Mouse (Mus musculus) ovary, adult 18-20 months (tissue): ENCODE results near the gene Flii.
A peak's percentile ranks its signal among the peaks of the same experiment; 100 is the strongest.

Experiments
- DNase-seq: peaks from one replicate; pipeline ENCODE4 v3.0.0; 2022; ENCODE audit warnings: low spot score, mixed read lengths

Gene Flii

DNA sequence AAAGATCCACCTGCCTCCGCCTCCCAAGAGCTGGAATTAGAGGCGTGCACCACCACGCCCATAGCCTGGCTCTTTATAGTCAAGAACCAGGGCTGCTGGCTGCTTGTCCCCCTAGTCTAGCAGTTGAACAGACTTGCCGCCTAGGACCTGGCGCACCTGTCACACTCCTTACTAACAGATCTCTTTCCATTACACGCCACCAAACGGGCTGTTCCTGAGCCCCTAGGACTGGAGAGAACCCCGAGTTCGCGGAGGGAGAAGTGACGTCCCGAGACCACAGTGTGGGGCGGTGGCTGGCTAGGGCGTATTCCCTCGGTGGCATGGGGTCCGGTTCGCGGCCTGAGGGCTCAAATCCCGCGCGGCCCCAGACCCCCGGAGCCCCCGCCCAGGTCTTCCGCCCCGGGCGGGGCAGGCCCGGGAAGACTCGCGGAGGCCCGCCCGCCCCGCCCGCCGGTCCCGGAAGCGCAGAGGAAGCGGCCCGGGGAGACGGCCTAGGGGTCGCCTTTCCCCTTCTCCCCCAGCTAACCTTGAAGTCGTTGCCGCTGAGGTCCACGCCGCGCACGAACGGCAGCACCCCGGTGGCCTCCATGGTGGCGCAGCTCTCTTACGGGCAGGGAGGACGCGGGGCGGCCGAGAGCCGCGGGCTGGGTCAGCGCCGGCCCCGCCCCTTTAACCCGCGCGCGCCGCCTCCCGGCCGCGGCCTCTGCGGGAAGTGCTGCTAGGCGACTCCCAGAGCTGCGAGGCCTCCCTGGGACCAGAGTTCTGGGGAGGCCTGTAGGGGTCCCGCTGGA, at the start of gene Flii:
Flii (minus strand) TSS at position 663 of the 791 bp plus-strand sequence.
- peak; percentile 64 for DNase-seq

DNA sequence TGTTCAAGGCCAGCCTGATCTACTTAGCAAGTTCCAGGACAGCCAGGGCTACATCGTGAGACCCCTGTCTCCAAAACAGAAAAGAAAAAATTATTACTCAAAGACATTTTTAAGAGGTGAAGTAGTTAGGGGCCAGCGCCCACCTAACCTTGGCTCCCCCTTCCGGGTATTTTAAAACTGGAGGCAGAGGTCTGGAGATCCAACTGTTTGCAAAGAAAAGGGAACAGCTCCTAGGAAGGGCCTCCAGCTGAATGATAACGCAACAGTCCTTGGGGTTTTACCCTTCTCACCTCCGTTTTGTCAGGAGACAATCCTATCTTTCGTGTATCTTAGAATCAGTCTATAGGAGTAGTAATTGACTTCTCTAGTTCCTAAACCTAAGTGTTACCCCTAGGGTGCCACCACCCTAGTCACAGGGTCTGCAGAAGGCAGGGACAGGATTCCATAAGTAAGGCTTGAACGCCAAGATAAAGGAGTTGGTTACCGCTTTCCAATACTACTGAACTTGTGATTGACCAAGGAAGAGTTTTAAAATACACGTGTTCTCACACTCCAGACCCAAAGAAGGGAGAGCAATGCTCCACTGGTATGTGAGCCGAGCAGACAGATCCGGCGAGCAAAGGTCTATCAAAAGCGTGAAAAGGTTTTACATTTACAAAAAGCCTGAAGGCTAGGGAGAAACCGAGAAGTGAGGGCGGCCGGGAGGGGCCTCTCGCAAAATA, 49.2 kb upstream of the Flii start:
- no peak for DNase-seq

- DNase-seq = no peak
These were observed 48.5 kb upstream of the Flii start for GRCm38 (mm10) chr11:60775578-60775977.

DNA sequence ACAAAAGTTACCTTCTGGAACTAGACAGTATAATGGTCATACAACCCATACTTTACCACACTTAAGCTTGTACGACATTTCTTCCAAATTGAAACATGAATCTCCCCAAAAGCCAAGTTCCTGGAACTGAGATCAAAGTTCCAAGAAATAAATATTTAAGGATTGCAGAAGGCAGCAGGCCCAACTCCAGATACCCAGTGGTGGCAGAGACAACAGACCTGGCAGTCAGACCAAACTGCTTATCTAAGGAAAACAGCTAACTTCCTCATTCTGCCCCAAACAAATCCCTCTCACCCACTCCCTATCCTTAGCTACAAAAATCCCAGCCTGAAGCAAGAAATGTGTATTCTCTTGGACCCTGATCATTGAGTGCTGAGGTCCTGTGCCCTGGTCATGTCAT, 47.8 kb upstream of the Flii start:
- DNase-seq = no peak

DNA sequence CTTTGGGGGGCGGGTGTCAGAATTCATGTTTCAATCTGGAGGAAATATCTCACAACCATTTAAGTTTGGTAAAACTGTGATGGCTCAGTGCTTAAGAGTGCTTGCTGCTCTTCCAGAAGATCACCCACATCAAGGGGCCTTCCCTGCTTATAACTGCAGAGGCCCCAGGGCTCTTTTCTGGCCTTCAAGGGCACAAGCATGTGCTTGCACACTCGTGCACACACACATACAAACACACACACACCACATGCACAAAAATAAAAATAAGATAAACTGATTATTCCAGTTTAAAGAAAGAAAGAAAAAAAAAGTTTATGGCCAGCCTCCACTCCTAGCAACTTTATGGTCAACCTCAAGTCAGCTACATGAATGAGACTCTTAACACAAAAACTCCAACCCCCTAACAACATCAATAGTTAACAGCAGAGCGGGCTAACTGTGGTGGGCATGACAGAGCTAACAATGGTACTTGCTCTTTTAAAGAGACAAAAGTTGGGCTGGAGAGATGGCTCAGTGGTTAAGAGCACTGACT, 47.2 kb upstream of the Flii start:
- DNase-seq = no peak

DNA sequence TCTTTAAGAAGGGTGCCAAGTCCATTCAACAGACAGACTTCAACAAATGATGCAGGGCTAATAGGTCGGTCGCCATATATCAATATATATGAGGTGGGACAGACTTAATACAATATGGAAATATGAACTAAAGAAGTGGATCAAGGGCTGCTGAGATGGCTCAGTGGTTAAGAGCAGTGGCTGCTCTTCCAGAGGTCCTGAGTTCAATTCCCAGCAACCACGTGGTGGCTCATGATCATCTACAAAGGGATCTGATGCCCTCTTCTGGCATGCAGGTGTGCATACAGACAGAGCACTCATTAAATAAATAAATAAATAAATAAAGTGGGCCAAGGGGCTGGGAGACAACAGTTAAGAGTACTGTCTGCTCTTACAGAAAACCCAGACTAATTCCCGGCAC, 45.1 kb upstream of the Flii start:
- DNase-seq = no peak

DNA sequence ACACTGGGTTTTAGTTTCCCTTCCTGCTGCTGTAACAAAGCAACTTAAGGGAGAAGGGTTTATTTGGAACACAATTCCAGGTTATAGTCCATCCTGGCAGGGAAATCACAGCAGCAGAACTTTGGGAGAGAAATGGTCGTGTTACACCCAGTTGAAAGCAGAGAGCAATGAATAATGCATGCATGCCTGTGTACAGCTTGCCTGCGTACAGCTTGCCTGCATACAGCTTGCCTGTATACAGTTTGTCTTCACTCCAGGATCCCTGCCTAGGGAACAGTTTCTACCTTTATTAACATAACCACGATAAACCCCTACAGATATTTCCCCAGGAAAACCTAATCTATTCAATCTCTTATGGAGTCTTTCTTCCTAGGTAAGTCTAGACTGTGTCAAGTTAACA, 43.7 kb upstream of the Flii start:
- DNase-seq = no peak

GRCm38 (mm10) chr11:60769322-60769721, 42.3 kb upstream of the Flii start:
- no peak for DNase-seq

- DNase-seq = no peak
These were observed 39.9 kb upstream of the Flii start for GRCm38 (mm10) chr11:60766969-60767368.

DNA sequence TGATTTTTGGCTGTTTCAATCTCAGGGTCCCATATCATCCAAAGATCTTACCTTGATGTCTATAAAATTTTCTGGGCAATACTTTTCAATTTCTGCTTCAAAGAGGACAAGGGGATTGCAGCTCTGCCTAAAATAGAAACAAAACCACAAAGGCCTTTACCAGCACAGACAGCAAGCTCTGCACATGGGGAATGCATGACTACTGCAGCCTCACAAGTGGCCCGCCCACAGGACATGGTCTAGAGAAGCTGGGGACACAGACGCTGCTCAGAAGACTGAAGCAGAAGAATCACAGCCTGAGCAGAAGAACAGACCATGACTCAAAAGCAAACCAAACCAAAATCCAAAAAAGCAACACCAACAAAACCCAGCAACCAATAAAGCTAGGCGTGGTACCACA, 34.6 kb upstream of the Flii start:
- no peak for DNase-seq

- DNase-seq = no peak
These were observed 28.5 kb upstream of the Flii start for GRCm38 (mm10) chr11:60755570-60755969.

GRCm38 (mm10) chr11:60740321-60740720, 13.3 kb upstream of the Flii start:
- DNase-seq = no peak

GRCm38 (mm10) chr11:60737450-60737849, 10.4 kb upstream of the Flii start:
- no peak for DNase-seq

GRCm38 (mm10) chr11:60736491-60736890, 9.4 kb upstream of the Flii start:
- DNase-seq = no peak

DNA sequence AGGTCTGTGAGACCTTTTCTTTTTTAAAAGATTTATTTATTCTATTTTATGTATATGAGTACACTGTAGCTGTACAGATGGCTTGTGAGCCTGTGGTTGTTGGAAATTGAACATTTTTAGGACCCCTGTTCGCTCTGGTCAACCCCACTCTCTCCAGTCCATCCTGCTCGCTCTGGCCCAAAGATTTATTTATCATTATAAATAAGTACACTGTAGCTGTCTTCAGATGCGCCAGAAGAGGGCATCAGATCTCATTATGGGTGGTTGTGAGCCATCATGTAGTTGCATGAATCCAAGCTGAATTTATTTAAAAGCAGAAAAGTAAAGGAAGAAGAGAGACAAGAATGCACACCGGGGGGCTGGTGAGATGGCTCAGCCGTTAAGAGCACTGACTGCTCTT, 8.1 kb upstream of the Flii start:
- DNase-seq = no peak

- DNase-seq = no peak
These were observed 7.1 kb upstream of the Flii start for GRCm38 (mm10) chr11:60734206-60734605.

- DNase-seq = no peak
These were observed 4.2 kb upstream of the Flii start for GRCm38 (mm10) chr11:60731251-60731650.

- DNase-seq = no peak
These were observed 3.1 kb upstream of the Flii start for GRCm38 (mm10) chr11:60730169-60730568.

DNA sequence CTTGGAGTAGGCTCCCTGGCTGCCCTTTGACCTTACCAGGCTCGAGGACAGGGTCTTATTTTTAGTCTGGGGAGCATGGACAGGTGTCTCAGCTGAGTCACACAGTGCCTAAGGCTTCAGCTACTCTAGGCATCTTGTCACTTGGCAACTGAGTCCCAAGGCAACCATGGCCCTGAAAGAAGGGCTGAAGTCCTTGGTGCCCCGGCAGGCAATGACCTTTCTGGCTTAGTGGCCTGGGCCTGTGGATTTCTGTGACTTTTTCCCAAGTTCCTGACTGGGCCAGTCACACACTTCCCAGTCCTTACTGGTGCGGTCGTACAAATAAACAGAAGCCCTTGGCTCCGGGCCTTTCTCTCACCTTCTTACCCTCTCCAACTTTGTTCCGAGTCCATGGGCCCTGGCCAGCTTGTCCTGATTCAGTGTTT, 2.2 kb upstream of the Flii start:
- no peak for DNase-seq

GRCm38 (mm10) chr11:60728260-60728761, 1.2 kb upstream of the Flii start, which contains the start of gene Mief2:
TSS of gene Mief2 (plus strand) at chr11:60728398.
- DNase-seq = peak; percentile 91

- DNase-seq = no peak
These were observed 503 bp upstream of the Flii start for GRCm38 (mm10) chr11:60727392-60728140.

- DNase-seq = no peak
These were observed 7.8 kb downstream of the Flii start for GRCm38 (mm10) chr11:60719263-60719662.
